Mouse (Mus musculus) thymus, adult 2 months (tissue): ENCODE results near the gene Misp. TPM values are rescaled to one million over a fixed set of nuclear protein-coding genes. Genes with fewer than 3 reads are reported as not detected.
A peak's percentile ranks its signal among the peaks of the same experiment; 100 is the strongest.

Experiments
- DNase-seq: peaks from one replicate; pipeline ENCODE4 v3.0.0; 2021
- H3K27ac ChIP-seq: fragments of 200-500 bp; 2 replicates; pipeline ENCODE4 v1.5.1; 2012; ENCODE audit warnings: low read length, control low read depth; ENCODE audit not compliant: control insufficient read depth, insufficient read depth
- H3K27me3 ChIP-seq: fragments of 200-500 bp; 2 replicates; pipeline ENCODE4 v1.6.1; 2012; ENCODE audit warnings: mild to moderate bottlenecking, low read length, moderate library complexity, mixed read lengths; ENCODE audit not compliant: control insufficient read depth, insufficient read depth
- H3K36me3 ChIP-seq: fragments of 200-500 bp; 2 replicates; pipeline ENCODE4 v1.6.1; 2012; ENCODE audit warnings: mild to moderate bottlenecking, low read length, moderate library complexity; ENCODE audit not compliant: control insufficient read depth, insufficient read depth
- H3K4me1 ChIP-seq: fragments of 200-500 bp; replicated peaks from 2 replicates; pipeline ENCODE4 v1.6.1; 2012; ENCODE audit warnings: low read length; ENCODE audit not compliant: control insufficient read depth, insufficient read depth
- H3K4me3 ChIP-seq: fragments of 200-500 bp; 2 replicates; pipeline ENCODE4 v1.5.1; 2012; ENCODE audit warnings: mild to moderate bottlenecking, low read length, control low read depth, moderate library complexity; ENCODE audit not compliant: control insufficient read depth, insufficient read depth
- CTCF ChIP-seq: fragments of 200-500 bp; IDR thresholded peaks from 2 replicates; pipeline ENCODE4 v1.5.1; 2012; ENCODE audit warnings: mild to moderate bottlenecking, control low read depth, low read length, moderate library complexity, borderline replicate concordance; ENCODE audit not compliant: control insufficient read depth, poor library complexity, insufficient read depth; ENCODE audit errors: extremely low read depth
- POLR2A ChIP-seq: fragments of 200-500 bp; IDR thresholded peaks from 2 replicates; pipeline ENCODE4 v1.6.1; 2012; ENCODE audit warnings: mild to moderate bottlenecking, low read length, control low read depth, moderate library complexity; ENCODE audit not compliant: control insufficient read depth, poor library complexity, insufficient read depth; ENCODE audit errors: extremely low read depth
- WGBS: fragments of 180-500 bp; shearing (Covaris S2); methylation state at CpG from one replicate; pipeline ENCODE4 v1.1.7; 2018; 5-methylcytosine and 5-hydroxymethylcytosine counted together
- polyA plus RNA-seq: library from polyadenylated mRNA; depleted of rRNA; stranded (reverse); fragments of >200 nt; gene quantifications from 2 replicates; pipeline ENCODE4 v1.2.3, GENCODE M21; 2012

Misp gene
- polyA plus RNA-seq, 1 experiment: 6.8 TPM

DNA sequence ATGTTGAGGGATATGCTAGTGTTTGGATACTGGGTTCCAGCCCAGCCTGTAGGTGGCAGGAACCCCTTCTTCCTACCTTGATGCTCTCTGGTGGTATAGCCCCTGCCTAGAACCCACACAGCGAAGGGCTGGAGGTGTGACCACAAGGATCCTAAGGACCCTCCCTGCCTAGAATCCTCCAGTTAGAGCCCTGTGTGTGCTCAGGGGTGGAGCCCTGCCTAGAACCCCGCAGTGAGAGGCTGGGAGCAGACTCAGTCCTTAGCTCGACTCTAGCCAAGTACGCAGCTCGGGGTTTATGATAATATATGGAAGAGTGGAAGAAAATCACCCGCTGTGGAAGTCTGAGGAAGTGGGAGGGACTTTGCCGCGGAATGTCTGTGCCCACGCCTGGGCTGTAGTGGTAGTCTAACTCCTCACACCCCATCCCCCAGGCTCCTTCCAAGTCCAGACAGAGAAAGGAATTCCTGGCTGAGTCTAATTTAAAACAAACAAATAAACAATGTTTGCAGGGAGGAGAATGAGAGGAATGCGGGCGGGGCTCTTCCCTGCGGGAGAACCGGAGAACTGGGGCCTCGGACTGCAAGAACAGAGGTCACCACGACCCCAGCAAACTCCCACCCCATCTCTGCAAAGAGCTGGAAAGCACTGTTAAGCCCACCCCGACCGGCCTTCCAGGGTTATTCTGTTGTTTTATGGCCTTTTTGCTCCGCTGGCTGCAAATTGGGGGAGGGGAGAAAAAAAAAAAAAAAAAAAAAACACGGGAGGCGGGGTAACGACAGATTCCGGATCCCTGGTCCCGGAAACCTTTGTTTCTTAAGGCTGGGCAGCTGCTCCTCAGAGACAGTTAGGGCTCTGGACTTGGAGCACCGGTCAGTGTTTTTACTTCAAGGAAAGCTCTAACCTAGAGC lies 20.1 kb downstream of the Misp start:
- H3K4me3 ChIP-seq: peak overlapping the region; percentile 42
- H3K4me1 ChIP-seq: peaks cover 12% of the 10 kb centered on the region
- H3K27me3 ChIP-seq: no peaks in the 10 kb centered on the region
- peak overlapping the region; percentile 4; the same call in 1 of the 2 replicates for H3K27ac ChIP-seq
- peak; percentile 38 for DNase-seq
- WGBS: 3% methylated on average over 24 of the region's 24 CpGs
- H3K36me3 ChIP-seq: no peaks in the 10 kb centered on the region
- TF ChIP-seq CTCF (no peak), POLR2A (peak; percentile 25; the same call in 1 of the 2 replicates)

GRCm38 (mm10) chr10:79842322-79842721 lies 21.5 kb downstream of the Misp start:
- peaks cover 12% of the 10 kb centered on the region for H3K4me1 ChIP-seq
- no peaks in the 10 kb centered on the region for H3K27me3 ChIP-seq
- no peak for DNase-seq
- TF ChIP-seq POLR2A (no peak), CTCF (no peak)
- WGBS: 91% methylated on average over 3 of the region's 3 CpGs
- no peaks in the 10 kb centered on the region for H3K36me3 ChIP-seq
- H3K4me3 ChIP-seq: no peak overlapping the region
- H3K27ac ChIP-seq: no peak overlapping the region

DNA sequence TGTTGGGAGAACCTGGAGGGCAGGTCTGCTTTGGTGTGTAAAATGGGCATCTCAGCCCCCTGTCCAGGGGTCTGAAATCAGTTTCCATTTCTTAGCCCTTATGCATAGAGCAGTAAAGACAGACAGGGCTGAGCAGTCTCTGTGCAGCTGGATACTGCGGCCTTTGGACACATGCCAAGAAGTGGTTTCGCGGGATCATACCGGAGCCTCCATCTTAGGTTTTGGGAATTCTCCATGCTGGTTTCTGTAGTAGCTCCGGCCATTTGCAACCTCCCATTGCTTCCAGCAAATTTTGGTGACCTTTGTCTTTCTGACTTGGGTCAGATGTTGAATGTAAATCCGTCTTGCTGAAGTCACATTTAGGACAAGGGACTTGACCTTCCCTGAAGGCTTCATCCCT lies 22.7 kb downstream of the Misp start:
- H3K4me3 ChIP-seq: no peak overlapping the region
- no peaks in the 10 kb centered on the region for H3K36me3 ChIP-seq
- DNase-seq: no peak
- peaks cover 12% of the 10 kb centered on the region for H3K4me1 ChIP-seq
- H3K27ac ChIP-seq: no peak overlapping the region
- TF ChIP-seq POLR2A: no peak
- TF ChIP-seq CTCF: no peak
- WGBS: 87% methylated on average over 6 of the region's 6 CpGs
- H3K27me3 ChIP-seq: no peaks in the 10 kb centered on the region

DNA sequence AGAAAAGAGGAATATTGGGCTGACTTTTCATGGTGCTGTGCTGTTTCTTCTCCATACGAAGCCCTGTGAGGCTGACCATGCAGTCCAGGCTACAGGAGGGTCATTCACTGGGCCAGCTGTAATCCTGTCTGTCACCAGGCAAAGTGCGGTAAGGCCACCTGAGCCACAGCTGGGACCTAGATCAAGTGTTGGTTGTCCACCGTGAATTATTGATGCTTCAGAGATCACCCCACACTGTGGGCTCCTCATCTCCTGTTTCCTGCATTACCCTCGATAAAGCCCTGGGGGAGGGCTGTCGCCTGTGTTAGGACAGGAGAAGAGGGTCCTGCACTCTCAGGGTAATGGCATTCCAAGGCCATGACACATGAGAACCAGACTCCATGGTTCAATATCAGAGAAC lies 25.8 kb downstream of the Misp start:
- H3K27ac ChIP-seq: no peak overlapping the region
- H3K4me1 ChIP-seq: peaks cover 22% of the 10 kb centered on the region
- no peak overlapping the region for H3K4me3 ChIP-seq
- H3K36me3 ChIP-seq: no peaks in the 10 kb centered on the region
- 86% methylated on average over 5 of the region's 5 CpGs for WGBS
- TF ChIP-seq POLR2A (no peak), CTCF (no peak)
- DNase-seq: no peak
- no peaks in the 10 kb centered on the region for H3K27me3 ChIP-seq

- H3K27me3 ChIP-seq: no peaks in the 10 kb centered on the region
- DNase-seq: peak; percentile 48
- peaks cover 41% of the 10 kb centered on the region for H3K4me1 ChIP-seq
- TF ChIP-seq POLR2A (no peak), CTCF (no peak)
- H3K27ac ChIP-seq: peak overlapping the region; percentile 61
- WGBS: 31% methylated on average over 8 of the region's 8 CpGs
- no peaks in the 10 kb centered on the region for H3K36me3 ChIP-seq
- H3K4me3 ChIP-seq: no peak overlapping the region
Observed at GRCm38 (mm10) chr10:79849941-79850628, 29.3 kb downstream of the Misp start.

GRCm38 (mm10) chr10:79851653-79852052 lies 30.9 kb downstream of the Misp start:
- Histone ChIP-seq H3K36me3 (peaks cover 3% of the 10 kb centered on the region), H3K27me3 (no peaks in the 10 kb centered on the region), H3K4me1 (peaks cover 52% of the 10 kb centered on the region), H3K4me3 (no peak overlapping the region), H3K27ac (peak overlapping the region; percentile 94)
- WGBS: 69% methylated on average over 3 of the region's 3 CpGs
- TF ChIP-seq POLR2A (no peak), CTCF (no peak)
- no peak for DNase-seq
